Mouse (Mus musculus) cerebellum, postnatal 4 days (tissue): ENCODE measurements around the gene Raver1.

Source experiments
- DNase-seq, 2 experiments: peaks; one replicate each; pipeline ENCODE4 v3.0.0; 2022; ENCODE audit warnings: low spot score in 2 of 2, mixed read lengths in 1 of 2

The Raver1 gene

GRCm38 (mm10) chr9:21041308-21041707 lies 50.5 kb downstream of the Raver1 start:
- no peak for DNase-seq

- DNase-seq: no peak
Measured at GRCm38 (mm10) chr9:21039779-21040178, 52.0 kb downstream of the Raver1 start.

DNA sequence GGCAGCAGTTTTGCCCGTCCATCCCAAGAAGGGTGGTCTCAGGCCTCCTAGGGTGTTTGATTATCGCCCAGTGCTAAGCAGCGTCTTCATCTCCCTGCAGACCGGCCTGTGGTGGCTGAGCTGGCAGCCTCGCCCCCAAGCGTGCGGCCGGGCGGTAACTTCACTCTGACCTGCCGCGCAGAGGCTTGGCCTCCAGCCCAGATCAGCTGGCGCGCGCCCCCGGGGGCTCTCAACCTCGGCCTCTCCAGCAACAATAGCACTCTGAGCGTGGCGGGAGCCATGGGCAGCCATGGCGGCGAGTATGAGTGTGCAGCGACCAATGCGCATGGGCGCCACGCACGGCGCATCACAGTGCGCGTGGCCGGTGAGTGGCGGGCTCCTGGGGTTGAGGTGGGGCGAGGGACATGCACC lies 54.3 kb downstream of the Raver1 start:
- peak in 1 of 2 experiments; percentile 25 for DNase-seq

DNA sequence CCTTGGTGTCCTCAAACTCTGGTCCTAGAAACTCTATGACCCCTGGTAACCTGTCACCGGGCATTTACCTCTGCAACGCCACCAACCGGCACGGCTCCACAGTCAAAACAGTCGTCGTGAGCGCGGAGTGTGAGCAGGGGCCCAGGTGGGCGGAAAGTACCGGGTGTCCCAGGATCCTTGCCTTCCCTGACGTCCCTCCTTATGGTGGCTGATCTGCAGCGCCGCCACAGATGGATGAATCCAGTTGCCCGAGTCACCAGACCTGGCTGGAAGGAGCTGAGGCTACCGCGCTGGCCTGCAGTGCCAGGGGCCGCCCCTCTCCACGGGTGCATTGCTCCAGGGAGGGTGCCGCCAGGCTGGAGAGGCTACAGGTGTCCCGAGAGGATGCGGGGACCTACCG lies 55.1 kb downstream of the Raver1 start:
- no peak for DNase-seq

DNA sequence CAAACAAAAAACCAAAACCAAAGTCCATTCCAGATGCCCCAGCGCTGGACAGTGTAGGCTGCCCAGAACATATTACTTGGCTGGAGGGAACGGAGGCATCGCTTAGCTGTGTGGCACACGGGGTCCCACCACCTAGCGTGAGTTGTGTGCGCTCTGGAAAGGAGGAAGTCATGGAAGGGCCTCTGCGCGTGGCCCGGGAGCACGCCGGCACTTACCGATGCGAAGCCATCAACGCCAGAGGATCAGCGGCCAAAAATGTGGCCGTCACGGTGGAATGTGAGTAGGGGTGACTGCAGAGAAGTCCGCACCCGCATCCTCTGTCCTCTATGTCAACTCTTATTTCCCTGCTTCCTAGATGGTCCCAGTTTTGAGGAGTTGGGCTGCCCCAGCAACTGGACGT lies 55.6 kb downstream of the Raver1 start:
- DNase-seq: no peak

DNA sequence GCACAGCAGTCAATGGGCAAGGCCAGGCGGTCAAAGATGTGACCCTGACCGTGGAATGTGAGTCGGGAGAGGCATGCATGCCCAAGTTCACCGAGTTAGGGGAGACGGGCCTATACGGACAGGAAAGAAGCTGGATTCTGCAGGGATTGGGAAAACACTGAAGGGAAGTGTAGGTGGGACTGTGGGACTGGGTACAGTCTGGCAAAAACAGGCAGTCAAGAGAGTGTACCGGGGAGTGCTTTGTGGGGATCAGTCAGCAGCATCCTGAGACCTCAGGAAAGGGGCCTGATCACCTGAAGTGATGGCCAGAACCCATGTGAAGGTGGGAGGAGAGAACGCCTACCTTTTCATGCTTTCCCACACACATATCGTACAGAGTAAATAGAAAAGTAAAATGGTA lies 56.2 kb downstream of the Raver1 start:
- DNase-seq: no peak

- no peak for DNase-seq
Measured at GRCm38 (mm10) chr9:21034481-21035085, 57.2 kb downstream of the Raver1 start.

DNA sequence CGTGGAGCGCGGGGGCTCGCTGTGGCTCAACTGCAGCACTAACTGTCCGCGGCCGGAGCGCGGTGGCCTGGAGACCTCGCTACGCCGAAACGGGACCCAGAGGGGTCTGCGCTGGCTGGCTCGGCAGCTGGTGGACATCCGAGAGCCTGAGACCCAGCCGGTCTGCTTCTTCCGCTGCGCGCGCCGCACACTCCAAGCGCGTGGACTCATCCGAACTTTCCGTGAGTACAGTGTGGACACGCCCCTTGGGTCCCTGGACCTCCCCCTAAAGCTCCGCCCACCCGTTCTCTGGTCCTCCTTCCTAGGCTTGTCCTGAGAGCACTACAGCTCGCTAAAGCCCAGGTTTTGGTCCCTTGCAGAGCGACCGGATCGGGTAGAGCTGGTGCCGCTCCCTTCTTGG lies 58.7 kb downstream of the Raver1 start:
- peak in 1 of 2 experiments; percentile 44 for DNase-seq

GRCm38 (mm10) chr9:21032491-21032890 lies 59.3 kb downstream of the Raver1 start:
- DNase-seq: no peak

DNA sequence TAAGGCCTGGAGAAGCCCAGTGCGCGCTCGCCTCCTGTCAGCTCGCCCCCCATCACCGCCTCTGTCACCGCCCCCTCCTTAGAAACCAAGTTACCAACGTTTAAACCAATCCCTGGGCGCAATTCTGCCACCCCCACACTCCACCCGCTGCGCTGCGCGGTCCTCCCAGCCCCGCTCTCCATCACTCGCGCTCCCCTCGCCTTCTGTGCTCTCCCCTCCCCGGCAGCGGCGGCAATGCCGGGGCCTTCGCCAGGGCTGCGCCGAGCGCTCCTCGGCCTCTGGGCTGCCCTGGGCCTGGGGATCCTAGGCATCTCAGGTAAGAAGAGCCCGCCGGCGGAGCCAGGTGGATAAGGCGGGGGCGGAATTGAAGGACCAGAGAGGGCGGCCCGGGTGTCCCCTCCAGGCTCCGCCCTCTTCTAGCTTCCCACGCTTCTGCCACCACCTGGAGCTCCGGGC lies 59.9 kb downstream of the Raver1 start, which contains the start of gene Icam5:
Gene Icam5, plus strand, starts transcription at position 178 of the 456 bp plus-strand sequence.
- DNase-seq: no peak

DNA sequence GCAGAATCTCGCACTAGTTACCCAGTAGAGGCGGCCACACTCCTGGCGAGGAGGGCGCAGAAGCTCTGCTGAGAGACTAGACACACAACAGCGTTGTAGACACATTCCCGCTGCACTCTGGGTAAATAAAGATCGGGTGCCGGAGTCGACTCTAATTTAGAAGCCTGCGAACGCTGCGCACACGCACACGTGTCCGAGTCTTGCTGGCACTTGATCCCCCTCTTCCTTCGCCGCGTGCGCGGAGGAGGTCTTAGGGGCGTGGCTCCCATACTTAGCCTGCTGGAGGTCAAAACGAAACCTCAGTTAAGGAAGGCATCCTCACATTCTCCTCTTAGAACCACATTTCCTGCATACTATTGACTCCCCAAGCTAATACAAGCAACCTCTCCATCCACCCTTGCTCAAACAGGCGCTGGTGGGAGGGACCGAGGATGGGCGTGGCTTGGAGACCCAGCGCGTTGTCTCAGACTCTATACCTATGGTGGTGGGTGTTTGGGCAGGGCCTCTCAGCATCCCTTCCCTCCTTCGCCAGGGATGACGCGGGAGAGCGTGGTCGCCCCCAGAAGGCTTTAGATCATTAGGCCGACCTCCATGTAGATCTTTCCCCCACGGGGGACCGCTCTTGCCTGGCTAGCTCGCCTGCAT lies 60.4 kb downstream of the Raver1 start:
- peak in 1 of 2 experiments; percentile 43 for DNase-seq

- peak; percentile 62 to 80 for DNase-seq
Measured at GRCm38 (mm10) chr9:21030781-21031250, 61.0 kb downstream of the Raver1 start.

DNA sequence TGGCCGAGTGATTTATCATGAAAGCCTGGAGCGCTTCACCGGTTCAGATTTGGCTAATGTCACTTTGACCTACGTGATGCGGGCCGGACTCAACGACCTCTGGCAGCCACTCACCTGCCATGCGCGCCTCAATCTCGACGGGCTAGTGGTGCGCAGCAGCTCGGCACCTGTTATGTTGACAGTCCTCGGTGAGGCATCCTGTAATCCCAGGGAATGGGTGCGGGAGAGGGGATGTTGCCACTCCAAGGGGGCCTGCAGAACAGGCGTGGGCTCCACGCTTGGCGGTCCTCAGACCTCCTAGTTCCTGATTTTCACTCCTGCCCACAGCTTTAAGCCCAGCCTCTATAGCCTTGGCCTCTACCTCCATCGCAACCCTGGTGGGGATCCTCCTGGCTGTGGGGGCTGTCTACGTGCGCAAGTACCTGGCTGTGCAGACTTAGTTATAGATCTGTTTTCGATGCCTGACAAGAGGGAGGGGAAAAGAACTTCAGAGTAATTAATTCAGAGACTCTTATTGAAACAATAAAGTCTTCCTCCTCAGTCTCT lies 61.7 kb downstream of the Raver1 start:
- DNase-seq: no peak

DNA sequence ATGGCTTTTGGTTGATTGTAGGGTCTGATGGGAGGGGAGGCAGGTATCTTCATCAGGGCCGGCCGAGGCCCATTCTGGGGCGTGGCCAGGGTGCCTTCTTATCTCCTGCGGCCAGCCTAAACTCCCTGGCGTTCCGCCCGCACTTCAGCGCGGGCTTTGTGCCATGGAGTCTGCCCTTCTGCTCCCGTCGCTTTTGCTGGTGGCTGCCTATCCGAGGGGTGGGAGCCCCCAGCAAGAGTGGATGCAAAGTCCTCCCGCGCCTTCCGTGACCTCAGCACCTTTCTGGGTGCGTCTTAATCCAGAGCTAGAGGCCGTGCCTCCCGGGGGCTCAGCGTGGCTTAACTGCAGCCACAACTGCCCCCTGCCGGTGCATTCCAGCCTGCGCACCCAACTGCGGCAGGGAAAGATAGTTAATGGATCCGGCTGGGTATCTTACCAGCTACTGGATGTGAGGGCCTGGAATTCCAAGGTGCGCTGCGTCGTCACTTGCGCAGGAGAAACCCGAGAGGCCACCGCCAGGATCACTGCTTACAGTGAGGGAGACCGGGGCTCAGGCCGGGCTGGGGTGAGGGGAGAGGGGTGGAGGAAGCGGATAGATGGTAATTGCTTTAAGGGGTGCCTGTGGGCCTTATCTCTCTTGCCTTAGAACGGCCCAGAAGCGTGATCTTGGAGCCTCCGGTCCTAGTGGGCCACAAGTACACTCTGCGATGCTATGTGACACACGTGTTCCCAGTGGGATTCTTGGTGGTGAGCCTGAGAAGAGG lies 62.3 kb downstream of the Raver1 start, which contains the start of gene Icam4:
Gene Icam4, plus strand, starts transcription at position 83 of the 764 bp plus-strand sequence.
- DNase-seq: peak; percentile 36 to 71

- DNase-seq: no peak
Measured at GRCm38 (mm10) chr9:21028560-21029110, 63.2 kb downstream of the Raver1 start.

- no peak for DNase-seq
Measured at GRCm38 (mm10) chr9:21027774-21028290, 64.0 kb downstream of the Raver1 start.

DNA sequence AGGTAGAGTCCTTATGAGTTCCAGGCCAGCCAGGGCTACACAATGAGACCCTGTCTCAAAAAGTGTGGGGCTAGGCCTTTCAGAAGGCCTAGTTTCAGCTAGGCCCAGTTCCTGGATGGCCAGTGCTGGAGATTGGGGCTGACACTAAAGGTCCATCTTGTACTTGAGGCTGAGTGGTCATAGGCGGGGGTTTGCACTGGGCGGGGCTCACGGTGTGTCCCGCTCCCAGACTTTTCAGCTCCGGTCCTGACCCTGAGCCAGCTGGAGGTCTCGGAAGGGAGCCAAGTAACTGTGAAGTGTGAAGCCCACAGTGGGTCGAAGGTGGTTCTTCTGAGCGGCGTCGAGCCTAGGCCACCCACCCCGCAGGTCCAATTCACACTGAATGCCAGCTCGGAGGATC lies 65.0 kb downstream of the Raver1 start:
- no peak for DNase-seq

DNA sequence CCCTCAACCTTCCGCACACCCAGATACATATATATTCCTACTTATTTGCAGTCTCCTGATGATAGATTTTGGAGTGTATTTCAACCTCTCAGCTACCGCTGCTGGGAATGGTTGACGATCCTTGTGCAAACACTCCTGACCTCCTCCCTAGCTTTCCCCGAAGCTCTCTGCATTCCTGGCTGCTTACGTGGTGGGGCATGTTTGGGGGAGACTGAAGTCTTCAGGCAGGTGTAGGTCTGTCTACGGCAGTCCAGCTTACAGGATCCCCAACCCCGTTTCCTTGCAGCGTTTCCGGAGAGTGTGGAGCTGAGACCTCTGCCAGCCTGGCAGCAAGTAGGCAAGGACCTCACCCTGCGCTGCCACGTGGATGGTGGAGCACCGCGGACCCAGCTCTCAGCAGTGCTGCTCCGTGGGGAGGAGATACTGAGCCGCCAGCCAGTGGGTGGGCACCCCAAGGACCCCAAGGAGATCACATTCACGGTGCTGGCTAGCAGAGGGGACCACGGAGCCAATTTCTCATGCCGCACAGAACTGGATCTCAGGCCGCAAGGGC lies 66.5 kb downstream of the Raver1 start:
- no peak for DNase-seq
